Mouse (Mus musculus) bone marrow, adult 2 months (tissue): Measurements from ENCODE around the gene Tuba1b. TPM values are rescaled to one million over a fixed set of nuclear protein-coding genes. Genes with fewer than 3 reads are reported as not detected.
"Not testable (repeated sequence)": the region's sequence is repeated elsewhere in the genome, so short reads cannot be mapped to it uniquely, and the experiment has no call there.

ENCODE experiments used
- H3K27ac ChIP-seq: fragments of 200-500 bp; 2 replicates; pipeline ENCODE4 v1.5.1; 2012; ENCODE audit warnings: low read depth, mild to moderate bottlenecking, control low read depth, inconsistent platforms, low read length; ENCODE audit not compliant: control insufficient read depth, poor library complexity, insufficient read depth
- H3K4me1 ChIP-seq: fragments of 200-500 bp; 2 replicates; pipeline ENCODE4 v1.6.1; 2011; ENCODE audit warnings: low read length; ENCODE audit not compliant: control insufficient read depth, insufficient read depth
- H3K4me3 ChIP-seq: fragments of 200-500 bp; replicated peaks from 2 replicates; pipeline ENCODE3; 2011; ENCODE audit warnings: mild to moderate bottlenecking, low read depth, low read length, control low read depth; ENCODE audit not compliant: control insufficient read depth
- CTCF ChIP-seq: fragments of 200-500 bp; IDR thresholded peaks from 2 replicates; pipeline ENCODE4 v1.5.1; 2011; ENCODE audit warnings: low read length, control low read depth; ENCODE audit not compliant: control insufficient read depth, insufficient read depth
- POLR2A ChIP-seq: fragments of 200-500 bp; IDR thresholded peaks from 2 replicates; pipeline ENCODE4 v1.6.1; 2011; ENCODE audit warnings: low read depth, mild to moderate bottlenecking, control low read depth, low read length, borderline replicate concordance; ENCODE audit not compliant: control insufficient read depth
- WGBS: fragments of 180-500 bp; shearing (Covaris S2); methylation state at CpG from one replicate; pipeline ENCODE4 v1.1.7; 2018; 5-methylcytosine and 5-hydroxymethylcytosine counted together
- polyA plus RNA-seq: library from polyadenylated mRNA; stranded (reverse); fragments of >200 nt; gene quantifications from 2 replicates; pipeline ENCODE4 v1.2.4, GENCODE M21; 2011; ENCODE audit warnings: low replicate concordance; ENCODE audit not compliant: missing spikeins, insufficient read depth, insufficient read length

The Tuba1b gene
- polyA plus RNA-seq, 1 experiment: 942 TPM

DNA sequence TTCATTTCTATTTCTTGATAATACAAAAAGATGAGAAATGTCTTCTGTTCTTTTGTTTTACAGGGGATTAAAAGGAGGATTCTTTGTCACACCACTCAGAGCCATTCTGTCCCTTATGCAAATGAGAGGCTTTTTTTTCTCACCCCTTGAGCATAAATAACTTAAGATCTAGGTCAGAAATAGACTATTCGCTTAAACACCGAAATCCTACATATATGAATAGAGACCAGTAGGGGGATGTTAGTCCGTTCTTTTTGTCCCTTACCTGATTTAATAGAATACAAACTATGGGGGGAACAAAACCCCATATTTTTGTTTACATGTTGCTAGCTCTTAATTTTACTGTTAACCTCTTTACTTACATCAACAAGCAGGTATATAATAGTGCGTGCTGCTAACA is 21.6 kb upstream of the Tuba1b start:
- no peak overlapping the region for H3K4me3 ChIP-seq
- H3K4me1 ChIP-seq: peaks cover 3% of the 10 kb centered on the region; the same call in 1 of the 2 replicates
- H3K27ac ChIP-seq: no peak overlapping the region
- WGBS: 88% methylated on average over 4 of the region's 4 CpGs
- TF ChIP-seq POLR2A (no peak), CTCF (no peak)

DNA sequence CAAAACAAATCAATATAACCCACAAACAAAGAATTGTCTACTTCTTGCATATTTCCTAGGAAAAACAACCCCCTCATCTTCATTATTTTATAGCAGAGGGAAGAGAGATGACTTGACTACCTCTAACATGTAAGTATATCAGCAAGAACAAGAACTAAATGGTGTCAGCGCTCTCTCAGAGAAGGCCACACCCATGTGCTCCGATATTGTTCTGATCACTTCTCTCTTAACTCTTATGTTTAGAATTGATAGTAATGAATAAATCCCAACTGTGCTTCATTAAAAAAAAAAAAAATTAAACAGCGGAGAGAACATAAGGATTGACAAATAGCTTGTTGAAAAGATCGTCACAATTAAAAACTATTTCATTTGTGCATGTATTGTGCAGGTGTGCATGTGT is 21.0 kb upstream of the Tuba1b start:
- WGBS: 81% methylated on average over 4 of the region's 4 CpGs
- H3K4me1 ChIP-seq: peaks cover 3% of the 10 kb centered on the region; the same call in 1 of the 2 replicates
- H3K27ac ChIP-seq: no peak overlapping the region
- TF ChIP-seq CTCF: no peak
- H3K4me3 ChIP-seq: no peak overlapping the region

DNA sequence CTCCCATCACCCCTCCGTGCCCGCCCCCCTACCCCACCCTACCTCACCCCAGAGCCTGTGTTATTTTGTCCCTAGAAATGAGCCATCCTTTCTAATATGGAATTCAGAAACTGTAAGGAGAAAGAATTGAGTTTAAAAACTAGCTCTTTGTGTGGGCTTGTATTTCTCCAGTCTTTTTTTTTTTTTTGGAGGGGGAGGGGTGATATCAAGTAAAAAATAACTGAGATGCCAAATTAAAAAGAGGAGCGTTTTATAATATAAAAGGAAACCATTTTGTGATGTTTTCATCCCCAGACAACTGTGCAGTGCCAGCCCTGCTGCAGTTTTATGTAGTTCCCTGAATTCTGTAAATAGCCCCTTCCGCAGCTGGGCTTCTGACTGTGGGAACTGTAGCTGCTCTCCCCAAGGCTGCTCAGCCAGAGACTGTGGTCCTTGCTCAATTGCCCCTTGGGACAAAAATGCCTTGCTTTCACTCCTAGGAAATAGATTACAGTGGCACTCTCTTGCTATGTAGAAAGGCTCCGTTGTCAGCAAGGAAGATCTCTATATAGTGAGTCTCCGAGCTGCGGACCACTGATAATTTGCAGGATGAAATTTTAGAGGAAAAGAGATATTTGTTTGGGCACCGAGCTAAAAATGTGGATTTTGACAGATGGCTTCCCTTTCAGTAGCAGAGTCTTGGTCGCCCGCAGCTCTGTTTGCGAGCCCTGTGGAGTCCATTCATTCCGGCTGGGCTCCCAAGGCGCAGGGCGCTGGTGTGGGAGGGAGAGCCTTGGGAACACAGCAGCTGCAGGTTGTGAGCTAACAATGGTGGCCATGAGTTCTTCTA is 20.3 kb upstream of the Tuba1b start:
- TF ChIP-seq CTCF (no peak), POLR2A (no peak)
- Histone ChIP-seq H3K4me1 (peaks cover 2% of the 10 kb centered on the region; the same call in 1 of the 2 replicates), H3K27ac (no peak overlapping the region), H3K4me3 (no peak overlapping the region)
- 85% methylated on average over 14 of the region's 14 CpGs for WGBS

DNA sequence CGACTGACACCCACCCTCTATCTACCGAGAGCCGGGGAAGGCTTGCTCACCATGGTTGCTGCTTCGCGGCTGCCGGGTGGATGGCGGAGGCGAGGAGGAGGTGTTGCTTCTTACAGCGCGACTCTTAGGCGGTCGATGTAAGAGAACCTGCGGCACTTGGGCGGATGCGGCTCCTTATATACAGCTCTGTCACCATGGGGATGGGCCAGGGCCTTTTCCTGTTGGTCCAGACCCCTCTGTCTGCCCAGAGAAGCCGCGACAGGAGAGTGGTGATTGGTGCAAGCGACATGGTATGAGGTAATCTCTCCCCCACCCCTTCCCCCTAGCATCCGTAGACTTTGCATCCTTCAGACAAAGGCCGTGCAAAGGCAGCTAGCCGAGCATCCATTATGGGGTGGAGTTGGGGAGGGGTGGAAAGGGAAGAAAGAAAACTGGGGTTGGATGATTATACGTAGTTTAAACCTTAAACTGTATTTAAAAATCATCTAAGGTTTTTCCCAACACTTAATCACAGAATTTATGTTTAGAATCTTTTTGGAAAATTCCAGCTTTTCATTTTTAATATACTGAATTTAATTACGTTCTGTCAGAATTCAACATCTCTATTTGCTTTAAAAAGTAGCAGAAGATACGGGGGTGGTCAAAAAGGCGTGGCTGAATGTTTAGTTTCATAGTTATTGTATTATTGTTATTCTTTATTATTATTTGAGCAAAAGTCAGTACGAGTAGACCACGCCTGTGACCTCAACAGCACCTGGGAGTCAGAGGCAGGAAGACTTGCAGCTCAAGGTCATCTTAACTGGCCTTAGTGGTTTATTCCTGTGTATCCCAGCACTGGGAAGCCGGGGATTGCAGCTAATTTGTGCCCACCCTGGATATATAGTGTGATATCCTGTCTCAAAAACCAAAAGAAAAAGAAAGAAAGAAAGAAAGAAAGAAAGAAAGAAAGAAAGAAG is 19.3 kb upstream of the Tuba1b start, which contains the start of the genes Gm49450 and Tuba1a:
TSS of gene Gm49450 (minus strand) at position 151 of the 956 bp plus-strand sequence.
TSS of gene Tuba1a (minus strand) at position 303 of the 956 bp plus-strand sequence.
- Histone ChIP-seq H3K27ac (peak within 1 kb of the TSS; percentile 89), H3K4me3 (peak within 1 kb of the TSS; percentile 87), H3K4me1 (peaks cover 1% of the 10 kb centered on the region; the same call in 1 of the 2 replicates)
- TF ChIP-seq POLR2A (peak; percentile 96), CTCF (0 out of 2 replicates have a peak, but pooled peaks have one; percentile 2)
- 13% methylated on average over 28 of the region's 28 CpGs for WGBS

DNA sequence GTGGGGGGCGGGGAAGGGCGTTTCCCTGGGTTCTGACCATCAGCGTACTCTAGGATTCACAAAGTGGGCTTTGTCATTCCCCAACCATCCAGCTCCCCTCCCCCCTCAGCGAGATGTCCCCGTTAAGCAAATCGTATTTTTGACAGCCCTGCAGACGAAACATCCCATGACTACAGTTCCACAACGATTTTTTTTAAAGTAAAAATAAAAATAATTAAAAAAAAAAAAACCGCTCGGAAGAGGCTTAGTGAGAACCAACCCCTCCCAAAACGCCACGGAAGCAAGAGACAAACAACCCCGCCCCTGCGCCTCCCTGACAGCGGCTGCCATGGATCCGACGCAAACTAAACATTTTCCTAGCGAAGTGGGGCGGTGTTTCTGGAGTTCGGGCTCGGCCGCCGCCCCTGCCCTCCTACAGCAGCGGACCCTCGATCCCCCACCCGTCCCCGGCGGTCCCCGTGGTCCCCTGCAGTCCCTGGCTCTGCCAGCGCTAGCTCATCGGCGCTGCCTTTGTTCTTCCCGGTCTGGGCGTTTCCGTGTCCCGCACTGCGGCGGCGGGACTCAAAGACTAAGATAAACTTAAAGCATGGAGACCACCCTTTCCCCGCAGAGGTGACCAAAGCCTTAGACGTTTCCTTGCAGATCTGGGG is 18.5 kb upstream of the Tuba1b start:
- TF ChIP-seq POLR2A: no peak
- TF ChIP-seq CTCF: no peak
- peak overlapping the region; percentile 87 for H3K4me3 ChIP-seq
- WGBS: under 1% methylated on average over 41 of the region's 41 CpGs
- peak overlapping the region; percentile 89 for H3K27ac ChIP-seq
- peaks cover 1% of the 10 kb centered on the region; the same call in 1 of the 2 replicates for H3K4me1 ChIP-seq

DNA sequence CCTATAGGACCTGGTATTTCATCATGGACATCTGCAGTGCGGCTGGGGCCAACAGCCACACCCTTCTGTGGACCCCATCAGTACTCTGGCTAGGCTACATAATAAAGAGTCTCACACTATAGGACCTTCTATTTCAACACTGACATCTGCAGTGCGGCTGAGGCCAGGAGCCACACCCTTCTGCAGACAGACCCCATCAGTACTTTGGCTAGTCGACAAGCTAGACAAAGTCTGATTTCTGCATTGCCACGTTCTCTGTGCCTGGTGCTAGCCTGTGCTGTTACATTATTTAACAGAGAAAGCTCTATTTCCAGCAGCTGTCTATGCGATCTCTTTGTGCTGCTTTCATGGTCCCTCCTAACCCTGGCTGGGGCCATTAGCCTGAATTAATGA is 17.7 kb upstream of the Tuba1b start:
- 69% methylated on average over 5 of the region's 5 CpGs for WGBS
- TF ChIP-seq POLR2A (no peak), CTCF (no peak)
- peaks cover 1% of the 10 kb centered on the region; the same call in 1 of the 2 replicates for H3K4me1 ChIP-seq
- H3K4me3 ChIP-seq: no peak overlapping the region
- no peak overlapping the region for H3K27ac ChIP-seq

DNA sequence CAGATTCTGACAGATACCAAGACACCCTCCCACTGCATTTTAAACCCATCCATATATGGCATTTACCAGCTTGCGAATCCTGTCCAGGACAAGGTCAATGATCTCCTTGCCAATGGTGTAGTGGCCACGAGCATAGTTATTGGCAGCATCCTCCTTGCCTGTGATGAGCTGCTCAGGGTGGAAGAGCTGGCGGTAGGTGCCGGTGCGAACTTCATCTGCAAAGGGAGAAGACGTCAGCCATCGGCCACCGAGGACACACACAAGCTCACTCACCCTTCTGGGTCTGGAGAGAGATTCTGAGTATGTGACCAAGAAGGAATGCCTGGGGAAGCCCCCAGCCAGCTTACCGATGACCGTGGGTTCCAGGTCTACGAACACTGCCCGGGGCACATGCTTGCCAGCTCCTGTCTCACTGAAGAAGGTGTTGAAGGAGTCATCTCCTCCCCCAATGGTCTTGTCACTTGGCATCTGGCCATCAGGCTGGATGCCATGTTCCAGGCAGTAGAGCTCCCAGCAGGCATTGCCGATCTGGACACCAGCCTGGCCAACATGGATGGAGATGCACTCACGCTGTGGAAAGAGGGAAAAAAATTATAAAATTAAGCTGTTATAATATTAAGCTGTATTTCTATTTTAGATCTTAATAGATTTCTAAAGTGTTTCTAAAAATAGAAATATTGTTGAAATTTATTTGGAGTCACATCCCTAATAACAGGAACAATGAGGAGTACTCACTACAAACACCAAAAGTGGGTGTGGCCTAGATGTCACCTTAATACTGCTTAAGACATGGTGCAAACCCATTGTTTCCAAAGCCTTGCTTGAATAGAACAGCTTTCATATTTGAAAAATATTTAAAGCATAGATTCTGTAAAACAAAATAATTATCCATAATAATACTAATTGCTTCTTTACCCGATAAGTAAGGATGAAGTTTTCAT is 17.0 kb upstream of the Tuba1b start:
- not testable (repeated sequence) for H3K4me1 ChIP-seq, H3K27ac ChIP-seq, H3K4me3 ChIP-seq
- WGBS: 91% methylated on average over 11 of the region's 15 CpGs
